Mouse (Mus musculus) adrenal gland, postnatal 14 days (tissue): ENCODE results near the gene Zfp956. TPM values are rescaled to one million over a fixed set of nuclear protein-coding genes. Genes with fewer than 3 reads are reported as not detected.
A peak's percentile ranks its signal among the peaks of the same experiment; 100 is the strongest.

Source experiments
- DNase-seq: peaks from one replicate; pipeline ENCODE4 v3.0.0; 2021; ENCODE audit warnings: mixed read lengths
- total RNA-seq: library from RNA; stranded (reverse); gene quantifications from 2 replicates; pipeline ENCODE4 v1.2.3, GENCODE M21; 2021

Zfp956 gene
- total RNA-seq, 1 experiment from 2014 or later = 5.8 TPM

GRCm38 (mm10) chr6:47968166-47968565 lies 15.0 kb downstream of the Zfp956 start:
- DNase-seq = peak; percentile 23

GRCm38 (mm10) chr6:47974599-47974998 lies 21.4 kb downstream of the Zfp956 start:
- DNase-seq = no peak

GRCm38 (mm10) chr6:47978897-47979368 lies 25.7 kb downstream of the Zfp956 start:
- DNase-seq = peak; percentile 90

GRCm38 (mm10) chr6:47983936-47984335 lies 30.7 kb downstream of the Zfp956 start:
- DNase-seq = no peak

GRCm38 (mm10) chr6:47995661-47996060 lies 42.5 kb downstream of the Zfp956 start:
- DNase-seq = no peak

- DNase-seq = no peak
Measured at GRCm38 (mm10) chr6:48010727-48011126, 57.5 kb downstream of the Zfp956 start.

Other genes with a start within 250 kb of the Zfp956 start
- 80.5 and 90.4 TPM in 2 replicates for gene Pdia4, start 140.0 kb upstream of the Zfp956 start, total RNA-seq
- gene Zfp786, start 122.5 kb upstream of the Zfp956 start, total RNA-seq = 1.2 and 1.3 TPM in 2 replicates
- 9.3 and 12.0 TPM in 2 replicates for gene Zfp398, start 117.7 kb upstream of the Zfp956 start, total RNA-seq
- gene Zfp282, start 76.2 kb upstream of the Zfp956 start, total RNA-seq = 11.6 and 13.7 TPM in 2 replicates
- gene Zfp212, start 32.9 kb upstream of the Zfp956 start, total RNA-seq = 14.7 and 15.8 TPM in 2 replicates
- gene Zfp777, start 95.5 kb downstream of the Zfp956 start, total RNA-seq = 16.9 and 26.7 TPM in 2 replicates
- 25.0 and 26.7 TPM in 2 replicates for gene Zfp746, start 133.2 kb downstream of the Zfp956 start, total RNA-seq